In the genomic region with DNA sequence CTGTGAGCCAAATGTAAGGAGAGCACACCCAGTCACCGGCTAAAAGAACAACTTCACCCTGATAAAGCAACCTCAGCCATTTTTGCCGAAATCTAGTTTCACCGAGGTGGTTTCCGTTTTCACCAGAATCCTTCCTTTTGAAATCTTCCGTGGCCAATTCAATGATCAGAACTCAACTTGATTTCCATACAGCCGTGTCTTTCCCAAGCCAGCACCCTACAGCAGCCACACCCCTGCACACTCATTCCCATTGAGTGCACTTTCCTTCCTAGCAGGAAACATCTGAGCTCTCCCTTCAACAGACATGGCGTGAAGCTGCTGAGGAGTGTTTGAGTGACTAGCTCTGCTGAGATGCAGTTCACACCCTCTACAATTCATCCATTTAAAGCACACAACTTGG, we compare ENCODE assay signal across 11 mouse cellular contexts. TPM values are rescaled to one million over a fixed set of nuclear protein-coding genes. Genes with fewer than 3 reads are reported as not detected.
DNase-seq lines count a peak whose midpoint lies in the region; ATAC-seq and TF ChIP-seq lines count a peak whose summit lies in the region.
"Had no signal": no experiment of that assay in that cellular context is flagged by ENCODE, and none has a peak within 500 bp of the region (broad histone marks: within the 10 kb centered on the region; RNA-seq: fewer than 3 reads in every experiment).

No protein-coding gene starts in this region.

- H3K4me1 ChIP-seq in kidney, postnatal 0 days (replicated peaks; ENCODE audit: insufficient read depth, low read length), result 0 out of 2 replicates have a peak, but pooled peaks cover 13% of the 10 kb centered on the region
- H3K4me1 ChIP-seq in kidney, embryonic 14.5 days (ENCODE audit: control insufficient read depth, insufficient read depth, low read length), result peaks cover 10% of the 10 kb centered on the region; the same call in 1 of the 2 replicates
- H3K4me1 ChIP-seq in ES-Bruce4 (ENCODE audit: control insufficient read depth, insufficient read depth, low read length), result peaks cover 5% of the 10 kb centered on the region
- H3K4me1 ChIP-seq in bone marrow macrophage, adult 2 months (ENCODE audit: control insufficient read depth, insufficient read depth, low read length), result peaks cover 47% of the 10 kb centered on the region
- peaks cover 6% of the 10 kb centered on the region; the same call in 1 of the 2 replicates for H3K4me1 ChIP-seq in lung, postnatal 0 days (ENCODE audit: insufficient read depth, low read depth, low read length)

- WGBS in kidney, postnatal 0 days, result 69% methylated on average over 7 of the region's 7 CpGs
- 77% methylated on average over 7 of the region's 7 CpGs for WGBS in kidney, embryonic 14.5 days
- WGBS in lung, postnatal 0 days, result 49% methylated on average over 7 of the region's 7 CpGs

- no peaks in the 10 kb centered on the region for H3K9me3 ChIP-seq in kidney, postnatal 0 days (replicated peaks; ENCODE audit: low read length)
- no peaks in the 10 kb centered on the region for H3K9me3 ChIP-seq in kidney, embryonic 14.5 days (ENCODE audit: control insufficient read depth, low read length)
- H3K9me3 ChIP-seq in ES-Bruce4 (replicated peaks; ENCODE audit: control insufficient read depth, insufficient read depth, low read length, poor library complexity, severe bottlenecking), result no peaks in the 10 kb centered on the region
- H3K9me3 ChIP-seq in lung, postnatal 0 days (ENCODE audit: low read length), result no peaks in the 10 kb centered on the region

- H3K27ac ChIP-seq in kidney, postnatal 0 days, result peak overlapping the region; percentile 70
- H3K27ac ChIP-seq in kidney, embryonic 14.5 days (ENCODE audit: low read depth, low read length), result no peak overlapping the region
- no peak overlapping the region for H3K27ac ChIP-seq in ES-Bruce4 (ENCODE audit: insufficient read depth, low read length)
- peak overlapping the region; percentile 81 for H3K27ac ChIP-seq in bone marrow macrophage, adult 2 months (ENCODE audit: insufficient read depth, low read depth, low read length)
- H3K27ac ChIP-seq in lung, postnatal 0 days (ENCODE audit: low read length), result peak overlapping the region; percentile 51
- H3K27ac ChIP-seq: hindbrain, embryonic 14.5 days had no signal

- TF ChIP-seq POLR2A in ES-Bruce4 (IDR thresholded peaks at IDR 0.05; ENCODE audit: insufficient read depth, low read length), result no peak
- TF ChIP-seq POLR2A in bone marrow macrophage, adult 2 months (IDR thresholded peaks at IDR 0.05; ENCODE audit: borderline replicate concordance, low read depth, low read length), result no peak

- no peaks in the 10 kb centered on the region for H3K36me3 ChIP-seq in kidney, postnatal 0 days (ENCODE audit: insufficient read depth, low read length)
- no peaks in the 10 kb centered on the region for H3K36me3 ChIP-seq in kidney, embryonic 14.5 days (ENCODE audit: control insufficient read depth, insufficient read depth, low read length)
- H3K36me3 ChIP-seq in ES-Bruce4 (ENCODE audit: control insufficient read depth, insufficient read depth, low read length, poor library complexity, severe bottlenecking), result no peaks in the 10 kb centered on the region
- H3K36me3 ChIP-seq in lung, postnatal 0 days (ENCODE audit: insufficient read depth, low read length), result no peaks in the 10 kb centered on the region

- TF ChIP-seq CTCF in kidney, postnatal 0 days (IDR thresholded peaks at IDR 0.05; ENCODE audit: low read depth), result no peak
- no peak for TF ChIP-seq CTCF in ES-Bruce4 (IDR thresholded peaks at IDR 0.05; ENCODE audit: low read depth, low read length)
- no peak for TF ChIP-seq CTCF in bone marrow macrophage, adult 2 months (IDR thresholded peaks at IDR 0.05; ENCODE audit: low read depth, low read length)
- TF ChIP-seq CTCF in lung, postnatal 0 days (IDR thresholded peaks at IDR 0.05), result no peak

- no peak for ATAC-seq in kidney, postnatal 0 days (replicated peaks; ENCODE audit: low FRiP score, low read depth)
- ATAC-seq in kidney, embryonic 14.5 days (ENCODE audit: low FRiP score, low TSS enrichment), result no peak
- peak; percentile 88 for ATAC-seq in lung, postnatal 0 days

- no peak overlapping the region for H3K4me3 ChIP-seq in kidney, postnatal 0 days (replicated peaks; ENCODE audit: low read depth, low read length)
- H3K4me3 ChIP-seq in kidney, embryonic 14.5 days (ENCODE audit: low read length), result no peak overlapping the region
- no peak overlapping the region for H3K4me3 ChIP-seq in ES-Bruce4 (ENCODE audit: low read depth, low read length)
- H3K4me3 ChIP-seq in bone marrow macrophage, adult 2 months (ENCODE audit: insufficient read depth, low read length), result peak overlapping the region; percentile 29
- H3K4me3 ChIP-seq in lung, postnatal 0 days (ENCODE audit: low read depth, low read length), result no peak overlapping the region

- no peak for TF ChIP-seq EP300 in ES-Bruce4 (IDR thresholded peaks at IDR 0.05; ENCODE audit: insufficient read depth, low read depth, low read length)
- peak; percentile 68 for TF ChIP-seq EP300 in lung, postnatal 0 days (IDR thresholded peaks at IDR 0.05)

- H3K4me2 ChIP-seq in kidney, postnatal 0 days (ENCODE audit: low read length), result no peak overlapping the region
- H3K4me2 ChIP-seq in kidney, embryonic 14.5 days (replicated peaks; ENCODE audit: low read depth, low read length), result no peak overlapping the region
- no peak overlapping the region; the same call in 1 of the 2 replicates for H3K4me2 ChIP-seq in lung, postnatal 0 days (replicated peaks; ENCODE audit: low read depth, low read length)
- H3K4me2 ChIP-seq: hindbrain, embryonic 14.5 days had no signal

- DNase-seq in kidney, postnatal 0 days (ENCODE audit: low spot score), result no peak
- DNase-seq in lung, postnatal 0 days (ENCODE audit: low spot score), result no peak
- no peak for DNase-seq in frontal cortex, postnatal 25 days (ENCODE audit: low spot score in 2 of 2)
- no peak for DNase-seq in layer of hippocampus, adult 8-10 months (ENCODE audit: low spot score in 2 of 2)
- no peak for DNase-seq in embryo, embryonic 10.5 days (ENCODE audit: low spot score)
- DNase-seq: cerebellum, postnatal 36 days; right cerebral cortex, adult 18-20 months had no signal

- H3K27me3 ChIP-seq in kidney, postnatal 0 days (ENCODE audit: insufficient read depth, low read length), result no peaks in the 10 kb centered on the region
- H3K27me3 ChIP-seq in kidney, embryonic 14.5 days (ENCODE audit: control insufficient read depth, insufficient read depth, low read length), result no peaks in the 10 kb centered on the region
- H3K27me3 ChIP-seq in ES-Bruce4 (ENCODE audit: control insufficient read depth, insufficient read depth, low read length, poor library complexity, severe bottlenecking), result no peaks in the 10 kb centered on the region
- no peaks in the 10 kb centered on the region for H3K27me3 ChIP-seq in lung, postnatal 0 days (replicated peaks; ENCODE audit: insufficient read depth, low read length)

- H3K9ac ChIP-seq in kidney, postnatal 0 days (ENCODE audit: low read depth, low read length), result no peak overlapping the region
- H3K9ac ChIP-seq in kidney, embryonic 14.5 days (ENCODE audit: low read depth, low read length), result no peak overlapping the region
- H3K9ac ChIP-seq in ES-Bruce4 (ENCODE audit: low read depth, poor library complexity, severe bottlenecking), result 0 out of 2 replicates have a peak overlapping the region, but pooled peaks have one; percentile 4
- no peak overlapping the region for H3K9ac ChIP-seq in lung, postnatal 0 days (replicated peaks; ENCODE audit: low read depth)
- H3K9ac ChIP-seq: hindbrain, embryonic 14.5 days had no signal

RNA-seq across cellular contexts. Expression of gene Plau, which starts 9.8 kb away (rescaled TPM):
- polyA plus RNA-seq in kidney, postnatal 0 days (2015; fragmentation: Nextera tagmentation; extraction: Ambion mirVana), result 70.2 and 74.7 TPM in 2 replicates
- 3.7 and 4.2 TPM in 2 replicates for polyA plus RNA-seq in kidney, embryonic 14.5 days (2014; fragmentation: Nextera tagmentation; extraction: Ambion mirVana)
- polyA plus RNA-seq in ES-Bruce4 (2011; ENCODE audit: insufficient read depth, insufficient read length, low read depth, missing spikeins), result 4.9 and 5.5 TPM in 2 replicates
- 16.7 and 18.6 TPM in 2 replicates for polyA plus RNA-seq in bone marrow macrophage, adult 2 months (2012; ENCODE audit: insufficient read depth, insufficient read length, missing spikeins)
- polyA plus RNA-seq in lung, postnatal 0 days (2015; fragmentation: Nextera tagmentation; extraction: Ambion mirVana), result 1.0 and 1.7 TPM in 2 replicates
- 10 to 100 TPM in 2 of 4 experiments, 1 to 10 TPM in 2; 4.1 to 26.9 (median 12.8) TPM for total RNA-seq in layer of hippocampus, adult 8-10 months (2022)

RNA-seq across cellular contexts. Expression of gene Camk2g, which starts 52.3 kb away (rescaled TPM):
- polyA plus RNA-seq in kidney, postnatal 0 days (2015; fragmentation: Nextera tagmentation; extraction: Ambion mirVana), result 36.5 and 45.5 TPM in 2 replicates
- 33.6 and 50.2 TPM in 2 replicates for polyA plus RNA-seq in kidney, embryonic 14.5 days (2014; fragmentation: Nextera tagmentation; extraction: Ambion mirVana)
- polyA plus RNA-seq in ES-Bruce4 (2011; ENCODE audit: insufficient read depth, insufficient read length, low read depth, missing spikeins), result 30.1 and 33.9 TPM in 2 replicates
- polyA plus RNA-seq in bone marrow macrophage, adult 2 months (2012; ENCODE audit: insufficient read depth, insufficient read length, missing spikeins), result 18.2 and 24.6 TPM in 2 replicates
- 36.6 and 40.2 TPM in 2 replicates for polyA plus RNA-seq in lung, postnatal 0 days (2015; fragmentation: Nextera tagmentation; extraction: Ambion mirVana)
- 100 to 1,000 TPM; 247 to 278 (median 262) TPM for total RNA-seq in layer of hippocampus, adult 8-10 months (2022)

Comparison
In these comparisons a context has a peak if more than half of its experiments do, and no peak if none do; other contexts are left out.
1. H3K27ac ChIP-seq: peak in kidney, postnatal 0 days (single experiment), bone marrow macrophage, adult 2 months (single experiment) and lung, postnatal 0 days (single experiment); none in kidney, embryonic 14.5 days (single experiment) and ES-Bruce4 (single experiment).